Mouse (Mus musculus) spleen, postnatal 10 days (tissue): ENCODE measurements around the gene C2cd2l.

Experiments
- DNase-seq, 2 experiments: peaks; one replicate each; pipeline ENCODE4 v3.0.0; 2021 to 2022; ENCODE audit warnings: low spot score in 2 of 2

C2cd2l gene

GRCm38 (mm10) chr9:44268027-44268360 lies 52.1 kb downstream of the C2cd2l start:
- peak; percentile 86 to 89 for DNase-seq

DNA sequence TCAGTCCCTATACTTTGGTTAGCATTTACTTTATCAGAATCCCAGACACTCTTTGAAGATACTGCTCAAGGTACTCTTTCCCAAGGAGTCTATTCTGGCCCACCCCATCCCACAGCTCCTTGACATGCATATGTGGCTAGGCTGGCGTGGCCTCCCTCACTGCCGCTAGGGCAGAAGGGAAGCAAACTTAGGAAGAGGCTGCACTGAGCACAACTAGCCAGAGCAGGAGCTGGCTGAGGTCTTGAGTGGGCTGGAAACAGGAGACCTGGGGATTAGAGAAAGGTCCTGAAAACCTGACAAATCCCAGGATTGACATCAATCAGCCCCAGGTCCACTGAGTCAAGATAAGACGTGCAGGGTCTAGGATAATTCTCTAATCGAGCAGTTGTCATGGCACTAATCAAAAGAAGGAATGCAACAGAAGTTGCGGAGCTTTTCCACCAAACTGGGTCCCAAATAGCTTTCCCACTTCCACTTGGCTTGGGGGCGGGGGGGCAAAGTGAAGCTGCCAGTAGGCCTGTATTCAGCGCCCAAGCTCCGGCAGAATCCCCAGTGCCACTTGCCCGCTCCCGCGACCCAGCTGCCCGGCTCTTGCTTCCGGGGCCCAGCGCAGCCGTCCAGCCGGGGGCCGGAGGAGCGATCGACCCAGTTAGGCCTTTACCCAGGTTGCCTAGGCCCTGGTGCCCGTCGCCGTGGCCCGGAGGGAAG lies 52.6 kb downstream of the C2cd2l start:
- peak in 1 of 2 experiments; percentile 36 for DNase-seq

- DNase-seq = no peak
These were observed 53.4 kb downstream of the C2cd2l start for GRCm38 (mm10) chr9:44266478-44267226.

DNA sequence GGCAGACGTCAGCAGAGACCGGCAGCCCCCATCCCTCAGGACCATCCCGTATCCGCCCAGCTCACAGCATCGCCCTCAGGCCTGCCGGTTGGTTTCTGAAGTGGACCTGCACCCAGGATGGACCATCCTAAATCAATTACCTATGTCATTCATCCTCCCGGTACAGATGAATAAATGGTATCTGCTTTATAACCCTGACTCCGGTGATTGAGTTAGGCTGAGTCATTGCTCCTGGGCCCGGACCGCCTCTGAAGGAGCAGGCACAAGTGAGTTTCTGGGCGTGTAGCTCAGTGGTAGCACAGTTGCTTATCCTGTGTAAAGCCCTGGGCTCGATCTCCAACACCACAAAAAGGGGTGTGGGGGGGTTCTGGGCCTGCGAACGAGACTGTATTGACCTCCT lies 58.7 kb downstream of the C2cd2l start:
- no peak for DNase-seq
